Mouse (Mus musculus) CH12.LX (cell line): ENCODE results near the gene Tubgcp6. TPM values are rescaled to one million over a fixed set of nuclear protein-coding genes. Genes with fewer than 3 reads are reported as not detected.

Experiments used
- DNase-seq: peaks from one replicate; pipeline ENCODE4 v3.0.0-alpha.2; 2013; ENCODE audit errors: extremely low read depth
- H3K27ac ChIP-seq: 2 replicates; pipeline ENCODE4 v1.5.1; 2012; ENCODE audit warnings: low read depth, mild to moderate bottlenecking, control low read depth, moderate library complexity; ENCODE audit not compliant: insufficient read depth
- H3K27me3 ChIP-seq: replicated peaks from 2 replicates; pipeline ENCODE3; 2012; ENCODE audit warnings: inconsistent platforms
- H3K36me3 ChIP-seq, 2 experiments: replicated peaks in 1 of 2; 2 replicates each; pipeline versions ENCODE3 to v1.6.1; 2012; ENCODE audit warnings: inconsistent platforms in 1 of 2, low read length in 1 of 2, mild to moderate bottlenecking in 1 of 2, mixed read lengths in 1 of 2, moderate library complexity in 1 of 2; ENCODE audit not compliant: control insufficient read depth in 1 of 2, insufficient read depth in 1 of 2
- H3K4me1 ChIP-seq, 2 experiments: 2 replicates each; pipeline ENCODE4 v1.6.1; 2012; ENCODE audit warnings: inconsistent platforms in 1 of 2, moderate library complexity in 1 of 2; ENCODE audit not compliant: insufficient read depth in 2 of 2, control insufficient read depth in 1 of 2
- H3K4me2 ChIP-seq: 2 replicates; pipeline ENCODE4 v1.6.1; 2012; ENCODE audit warnings: low read depth, mild to moderate bottlenecking, control low read depth; ENCODE audit not compliant: poor library complexity, insufficient read depth, severe bottlenecking
- H3K4me3 ChIP-seq, 3 experiments: fragments of 150-350 bp in 1 of 3; sonication (generic) in 1 of 3; replicated peaks in 1 of 3; 2 replicates each; pipeline versions ENCODE3 to v1.5.1; 2011 to 2012; ENCODE audit warnings: low read depth in 2 of 3, low read length in 2 of 3, mild to moderate bottlenecking in 2 of 3, moderate library complexity in 2 of 3, control low read depth in 1 of 3, improper control_type of control experiment in 1 of 3, inconsistent platforms in 1 of 3, mixed read lengths in 1 of 3; ENCODE audit not compliant: poor library complexity in 1 of 3
- H3K79me2 ChIP-seq: replicated peaks from 2 replicates; pipeline ENCODE4 v1.6.1; 2012; ENCODE audit warnings: mild to moderate bottlenecking, moderate library complexity; ENCODE audit not compliant: control insufficient read depth, poor library complexity, insufficient read depth, severe bottlenecking; ENCODE audit errors: extremely low read depth
- H3K9ac ChIP-seq: 2 replicates; pipeline ENCODE4 v1.6.1; 2012; ENCODE audit warnings: low read depth, mild to moderate bottlenecking, control low read depth, moderate library complexity; ENCODE audit not compliant: insufficient read depth
- H3K9me3 ChIP-seq: replicated peaks from 2 replicates; pipeline ENCODE3; 2012; ENCODE audit warnings: low read length, inconsistent platforms, mixed read lengths
- BHLHE40 ChIP-seq: IDR thresholded peaks from 2 replicates; pipeline ENCODE4 v1.6.1; 2011; ENCODE audit warnings: mild to moderate bottlenecking, low read depth, low read length, improper control_type of control experiment
- CHD2 ChIP-seq: IDR thresholded peaks from 2 replicates; pipeline ENCODE4 v1.6.1; 2011; ENCODE audit warnings: low read length, improper control_type of control experiment
- CTCF ChIP-seq, 2 experiments: IDR thresholded peaks in 1 of 2; conservative IDR thresholded peaks in 1 of 2; 2 replicates each; pipeline ENCODE4 v1.5.1; 2011 to 2012; ENCODE audit warnings: low read depth in 2 of 2, low read length in 2 of 2, improper control_type of control experiment in 1 of 2, inconsistent platforms in 1 of 2, mild to moderate bottlenecking in 1 of 2, moderate library complexity in 1 of 2
- E2F4 ChIP-seq: IDR thresholded peaks from 2 replicates; pipeline ENCODE4 v1.6.1; 2011; ENCODE audit warnings: low read depth, low read length, improper control_type of control experiment; ENCODE audit not compliant: insufficient replicate concordance
- JUN ChIP-seq: IDR thresholded peaks from 2 replicates; pipeline ENCODE4 v1.6.1; 2011; ENCODE audit warnings: low read depth, mild to moderate bottlenecking, low read length, improper control_type of control experiment, moderate library complexity; ENCODE audit not compliant: insufficient read depth
- MAX ChIP-seq: IDR thresholded peaks from 2 replicates; pipeline ENCODE4 v1.6.1; 2011; ENCODE audit warnings: low read length, improper control_type of control experiment
- MAZ ChIP-seq: IDR thresholded peaks from 2 replicates; pipeline ENCODE4 v1.6.1; 2012; ENCODE audit warnings: low read depth, mild to moderate bottlenecking, inconsistent platforms, low read length, improper control_type of control experiment, moderate library complexity
- MEF2A ChIP-seq: IDR thresholded peaks from 2 replicates; pipeline ENCODE4 v1.6.1; 2014; ENCODE audit warnings: low read depth, mild to moderate bottlenecking, inconsistent platforms, low read length, improper control_type of control experiment, borderline replicate concordance
- MXI1 ChIP-seq: IDR thresholded peaks from 2 replicates; pipeline ENCODE4 v1.6.1; 2011; ENCODE audit warnings: mild to moderate bottlenecking, low read depth, low read length, improper control_type of control experiment
- MYC ChIP-seq: IDR thresholded peaks from 2 replicates; pipeline ENCODE4 v1.6.1; 2011; ENCODE audit warnings: low read depth, mild to moderate bottlenecking, improper control_type of control experiment, low read length
- NELFE ChIP-seq: IDR thresholded peaks from 2 replicates; pipeline ENCODE4 v1.6.1; 2011; ENCODE audit warnings: low read depth, low read length, improper control_type of control experiment
- POLR2A ChIP-seq: IDR thresholded peaks from 2 replicates; pipeline ENCODE4 v1.6.1; 2011; ENCODE audit warnings: low read depth, mild to moderate bottlenecking, improper control_type of control experiment, low read length
- POLR2AphosphoS2 ChIP-seq: IDR thresholded peaks from 2 replicates; pipeline ENCODE4 v1.6.1; 2011; ENCODE audit warnings: low read depth, low read length, improper control_type of control experiment
- SIN3A ChIP-seq: IDR thresholded peaks from 2 replicates; pipeline ENCODE4 v1.6.1; 2012; ENCODE audit warnings: low read length, improper control_type of control experiment, inconsistent platforms
- ZKSCAN1 ChIP-seq: IDR thresholded peaks from 2 replicates; pipeline ENCODE4 v1.6.1; 2012; ENCODE audit warnings: low read depth, inconsistent platforms, low read length, improper control_type of control experiment, borderline replicate concordance
- ZMIZ1 ChIP-seq: IDR thresholded peaks from 2 replicates; pipeline ENCODE4 v1.6.1; 2012; ENCODE audit warnings: low read depth, mild to moderate bottlenecking, inconsistent platforms, low read length, improper control_type of control experiment
- ZNF384 ChIP-seq: IDR thresholded peaks from 2 replicates; pipeline ENCODE4 v1.6.1; 2012; ENCODE audit warnings: low read depth, low read length, improper control_type of control experiment, inconsistent platforms
- dilution Hi-C: fragments of 300-500 bp; cut with MboI; formaldehyde crosslinking; loops from 2 replicates; pipeline ENCODE4 v1.14.3; 2020; ENCODE audit warnings: low sequenced_read_pairs; ENCODE audit not compliant: extremely low pct_unique_long_range_greater_than_20kb, extremely low pct_ligation_motif_present
- in situ Hi-C: fragments of 300-500 bp; cut with MboI; formaldehyde crosslinking; loops from 3 replicates; pipeline ENCODE4 v1.14.3; 2019; ENCODE audit warnings: low sequenced_read_pairs, low pct_ligation_motif_present, low pct_unique_long_range_greater_than_20kb, mixed read lengths
- polyA plus RNA-seq: library from polyadenylated mRNA; unstranded; fragments of >175 nt; gene quantifications from 2 replicates; pipeline ENCODE4 v1.2.1, GENCODE M21; 2012; ENCODE audit warnings: low read depth; ENCODE audit not compliant: insufficient read length
- total RNA-seq, 2 experiments: library from RNA; depleted of rRNA; stranded (reverse); fragments of 300-350 nt in 1 of 2; fragments of >200 nt in 1 of 2; gene quantifications; 2 replicates each; pipeline ENCODE4 v1.2.3; 2012 to 2014

Gene Tubgcp6
- total and polyA plus RNA-seq, 3 experiments, result 12.7 to 17.0 (median 13.3) TPM

DNA sequence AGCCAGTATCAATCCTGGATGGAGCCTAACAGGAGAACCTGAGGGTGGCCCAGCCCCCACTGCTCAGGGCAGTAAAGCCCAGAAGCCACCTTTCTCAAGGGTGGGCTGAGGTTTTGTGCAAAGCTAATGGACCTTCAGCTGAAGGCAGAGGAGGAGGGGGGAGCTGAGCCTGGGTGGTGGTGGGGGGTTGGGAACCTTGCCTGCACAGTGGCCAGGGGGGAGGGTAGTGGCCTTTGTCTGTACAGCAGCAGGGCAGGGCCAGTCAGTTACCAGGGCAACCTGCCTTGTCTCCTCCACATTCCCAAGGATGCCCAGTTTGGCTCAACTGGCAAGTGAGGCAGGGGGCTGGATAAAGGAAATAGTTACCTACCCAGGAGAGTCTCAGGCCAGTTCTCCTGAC lies 29.4 kb upstream of the Tubgcp6 start:
- H3K4me2 ChIP-seq, result no peak overlapping the region
- no peak overlapping the region for H3K4me3 ChIP-seq
- H3K4me1 ChIP-seq, result peaks cover 14 to 21% of the 10 kb centered on the region in 2 experiments
- H3K9me3 ChIP-seq, result no peaks in the 10 kb centered on the region
- dilution Hi-C loops, result no loop called here
- in situ Hi-C loops, result no loop called here
- peaks cover 35% of the 10 kb centered on the region for H3K27me3 ChIP-seq
- H3K36me3 ChIP-seq, result peaks cover 18% of the 10 kb centered on the region in 2 experiments
- no peak overlapping the region for H3K27ac ChIP-seq
- no peak for DNase-seq
- no peaks in the 10 kb centered on the region for H3K79me2 ChIP-seq
- no peak overlapping the region for H3K9ac ChIP-seq
- TF ChIP-seq BHLHE40 (no peak), CHD2 (no peak), JUN (no peak), POLR2AphosphoS2 (no peak), MEF2A (no peak)

DNA sequence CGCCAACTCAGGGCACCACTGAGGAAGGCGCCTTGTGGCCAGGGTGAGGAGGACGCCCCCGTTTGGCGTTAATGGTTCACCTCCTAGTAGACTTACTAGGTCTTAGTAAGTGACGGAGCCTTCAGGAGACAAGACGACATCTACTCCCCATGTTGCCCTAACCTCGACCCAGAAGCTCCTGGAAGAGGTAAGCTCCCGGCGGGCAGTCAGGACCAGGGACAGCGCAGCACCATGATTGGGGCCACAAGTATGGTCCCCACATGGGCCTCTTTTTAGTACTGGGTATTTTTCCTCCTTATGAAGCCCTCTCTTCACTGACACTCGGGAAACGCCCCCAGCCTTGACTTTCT lies 27.1 kb upstream of the Tubgcp6 start:
- in situ Hi-C loops, result no loop called here
- peak overlapping the region; percentile 97 for H3K4me2 ChIP-seq
- dilution Hi-C loops, result no loop called here
- peak overlapping the region in 2 of 3 experiments; percentile 43 to 94 for H3K4me3 ChIP-seq
- peaks cover 35% of the 10 kb centered on the region for H3K27me3 ChIP-seq
- peak in 1 of 2 experiments; percentile 18; a peak in 1 of 4 replicates for TF ChIP-seq CTCF (conservative IDR thresholded peaks at IDR 0.05 in 1 of 2, IDR thresholded peaks at IDR 0.05 in 1 of 2; ENCODE audit: low read depth in 2 of 2, low read length in 2 of 2)
- TF ChIP-seq MAZ, result no peak
- peak; percentile 88 for TF ChIP-seq SIN3A
- TF ChIP-seq MYC, result 0 out of 2 replicates have a peak, but pooled peaks have one; percentile 3
- TF ChIP-seq, all 38 proteins: peak for 3
- Histone ChIP-seq H3K36me3 (peaks cover 7 to 16% of the 10 kb centered on the region in 2 experiments), H3K79me2 (no peaks in the 10 kb centered on the region), H3K9ac (peak overlapping the region; percentile 68; the same call in 1 of the 2 replicates), H3K4me1 (peaks cover 14 to 25% of the 10 kb centered on the region in 2 experiments), H3K27ac (no peak overlapping the region), H3K9me3 (no peaks in the 10 kb centered on the region)
- no peak for DNase-seq

DNA sequence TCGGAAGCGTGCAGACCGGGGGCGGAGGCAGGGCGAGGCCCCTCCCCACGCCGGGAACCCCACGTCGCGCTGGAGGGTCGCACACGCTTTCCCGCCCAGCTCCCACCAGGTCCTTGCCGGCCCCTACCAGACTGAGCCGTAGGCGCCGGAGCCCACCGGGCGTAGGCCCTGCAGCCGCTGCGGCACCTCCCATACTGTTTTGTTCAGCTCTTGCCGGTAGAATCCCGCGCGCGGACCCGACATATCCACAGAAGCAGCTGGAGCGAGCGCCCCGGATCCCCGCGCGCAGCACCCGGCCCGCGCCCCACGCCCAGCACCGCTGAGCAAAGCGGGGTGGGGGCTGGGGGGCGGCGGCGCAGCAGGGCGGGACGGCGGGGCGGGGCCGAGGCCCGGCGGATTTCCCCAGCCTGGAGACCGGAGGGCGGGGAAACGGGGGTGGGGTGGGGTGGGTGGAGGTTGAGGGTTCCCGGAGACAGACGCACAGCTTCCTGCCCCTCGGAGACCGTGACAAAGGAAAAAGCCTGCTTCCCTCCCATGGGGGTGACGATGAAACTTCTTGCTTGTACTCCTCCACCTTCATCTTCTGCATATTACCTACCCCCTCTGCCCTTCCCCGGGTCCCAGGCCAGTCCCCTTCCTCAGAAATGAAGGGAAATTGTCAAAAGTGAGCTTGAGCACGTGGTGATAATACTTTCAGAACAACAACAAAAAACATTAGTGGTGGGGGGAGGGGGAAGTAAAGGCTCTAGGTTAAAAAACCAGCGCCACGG lies 26.5 kb upstream of the Tubgcp6 start, which contains the start of gene Mapk11:
Mapk11 (minus strand) TSS at position 358 of the 770 bp plus-strand sequence.
- Histone ChIP-seq H3K36me3 (peaks cover 7 to 18% of the 10 kb centered on the region in 2 experiments), H3K9ac (peak within 1 kb of the TSS; percentile 68), H3K27me3 (peaks cover 35% of the 10 kb centered on the region), H3K4me1 (peaks cover 14 to 25% of the 10 kb centered on the region in 2 experiments), H3K27ac (no peak within 1 kb of the TSS), H3K4me3 (peak within 1 kb of the TSS; percentile 56 to 94 (median 68)), H3K9me3 (no peaks in the 10 kb centered on the region), H3K79me2 (no peaks in the 10 kb centered on the region), H3K4me2 (peak within 1 kb of the TSS; percentile 97)
- dilution Hi-C loops, result no loop called here
- TF ChIP-seq ZNF384 (no peak), NELFE (peak; percentile 20; the same call in 1 of the 2 replicates), BHLHE40 (peak; percentile 63), MYC (peak; percentile 67; the same call in 1 of the 2 replicates), ZMIZ1 (no peak), ZKSCAN1 (no peak), SIN3A (peak; percentile 70), POLR2A (peak; percentile 49), MAX (peak; percentile 89), MXI1 (peak; percentile 86), MAZ (peak; percentile 75; the same call in 1 of the 2 replicates), E2F4 (no peak), CHD2 (0 out of 2 replicates have a peak, but pooled peaks have one; percentile 49)
- in situ Hi-C loops, result no loop called here
- DNase-seq, result peak; percentile 39
